Mouse (Mus musculus): ENCODE measurements around the gene Gtpbp8.

Gene Gtpbp8

DNA sequence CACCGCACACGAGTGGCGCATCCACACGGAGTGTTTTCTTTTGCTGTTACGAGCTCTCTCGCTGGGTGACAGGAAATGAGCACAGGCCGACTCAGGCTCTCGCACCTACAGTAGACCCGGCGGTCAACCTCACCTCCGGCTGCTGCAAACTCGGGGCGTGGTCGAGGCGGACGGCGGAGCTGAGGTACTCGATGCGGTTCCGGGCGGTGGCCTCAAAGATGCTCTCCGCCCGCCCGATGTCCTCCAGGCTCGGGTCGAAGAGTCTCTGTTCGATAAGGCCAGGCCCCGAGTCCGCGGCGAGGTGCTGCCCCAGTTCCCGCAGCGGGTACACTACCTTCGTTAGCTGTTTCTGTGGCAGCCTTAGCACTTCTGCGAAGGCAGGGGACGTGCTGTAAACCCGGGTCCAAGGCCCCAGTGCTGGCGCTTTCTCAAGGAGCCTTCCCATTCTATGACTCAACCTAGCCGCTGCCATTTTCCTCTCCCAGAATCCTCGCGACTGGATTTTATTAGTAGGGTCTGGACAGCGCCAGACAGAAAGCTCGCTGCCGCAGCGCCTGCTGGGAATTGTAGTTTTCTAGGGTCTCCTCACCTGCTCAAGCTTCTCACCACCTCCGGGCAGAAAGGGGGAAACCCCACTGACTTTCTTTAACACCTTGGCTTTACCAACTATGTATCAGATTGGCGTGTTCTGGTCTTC is at the start of gene Gtpbp8:
Gene Gtpbp8, minus strand, starts transcription at position 498 of the 697 bp plus-strand sequence.
- peak; percentile 86 to 89 for DNase-seq

GRCm38 (mm10) chr16:44794416-44794815 is 48.3 kb upstream of the Gtpbp8 start:
- DNase-seq, result no peak

DNA sequence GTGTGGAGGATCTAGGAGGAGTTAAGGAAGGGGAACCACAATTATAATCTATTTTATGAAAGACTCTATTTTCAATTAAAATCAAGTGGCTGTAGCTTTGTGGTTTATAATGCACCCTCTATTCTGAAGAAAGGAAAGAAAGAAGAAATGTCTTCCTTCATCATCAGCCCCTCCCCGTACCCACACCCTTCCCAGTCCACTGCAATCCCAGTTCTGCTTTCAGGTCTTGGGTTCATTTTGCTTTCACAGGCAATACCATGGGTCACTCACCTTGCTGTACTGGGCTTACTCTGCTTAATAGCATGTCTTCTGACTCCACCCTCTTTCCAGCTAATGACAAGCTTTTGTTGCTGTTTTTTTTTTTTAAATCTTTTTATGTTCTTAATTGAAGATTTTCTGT is 40.8 kb upstream of the Gtpbp8 start:
- DNase-seq, result no peak

- no peak for DNase-seq
Observed at GRCm38 (mm10) chr16:44780751-44781150, 34.6 kb upstream of the Gtpbp8 start.

GRCm38 (mm10) chr16:44779494-44779893 is 33.3 kb upstream of the Gtpbp8 start:
- no peak for DNase-seq

GRCm38 (mm10) chr16:44778538-44779147 is 32.5 kb upstream of the Gtpbp8 start:
- DNase-seq, result peak; percentile 24 to 52

- DNase-seq, result no peak
Observed at GRCm38 (mm10) chr16:44774201-44774600, 28.0 kb upstream of the Gtpbp8 start.

GRCm38 (mm10) chr16:44773673-44774072 is 27.5 kb upstream of the Gtpbp8 start:
- no peak for DNase-seq

DNA sequence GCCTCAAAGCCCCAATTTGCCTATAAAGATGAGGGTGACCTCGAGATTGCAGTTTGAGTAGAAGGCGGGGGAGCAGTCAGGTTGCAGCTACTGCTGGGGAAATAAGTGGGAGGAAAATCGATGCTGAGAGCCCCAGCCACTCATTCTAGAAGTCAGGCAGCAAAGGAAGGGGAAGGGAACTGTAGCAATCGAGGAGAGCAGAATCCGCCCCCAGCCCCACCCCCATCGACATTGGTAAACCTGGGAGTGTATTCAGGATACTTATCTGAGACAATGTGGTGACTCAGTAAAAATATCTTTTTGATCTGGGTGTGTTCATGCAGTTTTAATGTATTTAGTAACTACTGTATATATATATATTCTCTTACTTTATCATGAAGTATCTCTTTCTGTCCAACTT is 26.4 kb upstream of the Gtpbp8 start:
- DNase-seq, result no peak

- DNase-seq, result no peak
Observed at GRCm38 (mm10) chr16:44767967-44768366, 21.8 kb upstream of the Gtpbp8 start.

GRCm38 (mm10) chr16:44767506-44767905 is 21.3 kb upstream of the Gtpbp8 start:
- peak in 1 of 2 experiments; percentile 4 for DNase-seq

- DNase-seq, result no peak
Observed at GRCm38 (mm10) chr16:44766320-44766892, 20.2 kb upstream of the Gtpbp8 start.

DNA sequence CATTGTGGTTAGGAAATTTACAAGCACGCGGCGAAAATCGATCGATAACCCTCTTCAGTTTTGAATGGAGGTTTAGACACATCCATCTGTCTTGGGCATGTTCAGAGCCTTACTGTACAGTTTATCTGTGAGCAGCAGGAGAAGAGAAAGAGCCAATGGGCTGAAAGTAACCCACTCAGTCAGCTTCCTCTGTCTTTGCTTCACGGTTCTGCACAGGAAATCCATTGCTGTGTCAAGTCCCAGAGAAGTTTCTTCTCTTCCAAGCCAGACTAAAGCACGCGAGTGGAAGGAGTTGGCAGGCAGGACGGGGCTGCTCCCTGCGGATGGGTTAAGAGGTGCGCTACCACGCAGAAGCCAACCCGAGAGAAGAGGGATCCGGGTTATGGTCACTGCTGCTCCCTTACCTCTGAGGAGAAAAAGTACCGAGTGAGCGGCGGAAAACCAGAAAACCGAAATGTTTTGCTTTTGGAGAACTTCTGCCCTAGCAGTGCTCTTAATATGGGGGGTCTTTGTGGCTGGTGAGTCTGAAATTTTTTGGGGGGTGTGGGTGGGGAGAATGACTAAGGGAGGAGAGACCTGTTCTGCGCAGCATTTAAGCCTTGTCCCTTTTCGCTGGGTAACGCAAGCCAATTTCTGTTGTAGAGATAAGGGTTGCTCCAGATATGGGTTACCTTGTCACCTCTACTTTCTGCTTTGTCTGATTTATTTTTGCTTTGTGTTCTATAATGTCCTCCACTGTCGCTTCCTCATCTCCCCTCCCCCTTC is 19.6 kb upstream of the Gtpbp8 start, which contains the start of gene Cd200r1:
Gene Cd200r1, plus strand, starts transcription at position 182 of the 765 bp plus-strand sequence.
- DNase-seq, result no peak

GRCm38 (mm10) chr16:44761811-44762210 is 15.6 kb upstream of the Gtpbp8 start:
- DNase-seq, result no peak

- peak; percentile 9 to 20 for DNase-seq
Observed at GRCm38 (mm10) chr16:44757700-44758099, 11.5 kb upstream of the Gtpbp8 start.

GRCm38 (mm10) chr16:44748007-44748406 is 1.8 kb upstream of the Gtpbp8 start:
- no peak for DNase-seq

- DNase-seq, result no peak
Observed at GRCm38 (mm10) chr16:44745471-44745865, 695 bp downstream of the Gtpbp8 start.

DNA sequence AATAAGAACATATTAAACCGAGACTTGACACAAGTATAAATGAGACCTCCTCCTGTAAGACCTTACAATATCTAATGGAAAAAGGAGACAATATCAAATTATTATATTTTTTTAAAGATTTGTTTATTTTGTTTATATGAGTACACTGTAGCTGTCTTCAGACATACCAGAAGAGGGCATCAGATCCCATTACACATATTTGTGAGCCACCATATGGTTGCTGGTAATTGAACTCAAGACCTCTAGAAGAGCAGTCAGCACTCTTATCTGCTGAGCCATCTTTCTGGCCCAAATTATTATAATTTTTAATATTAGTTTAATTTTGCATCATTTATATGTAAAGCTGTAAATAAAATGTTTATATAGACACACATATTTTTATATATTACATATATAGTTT is 3.4 kb downstream of the Gtpbp8 start:
- DNase-seq, result no peak

- DNase-seq, result no peak
Observed at GRCm38 (mm10) chr16:44736118-44736517, 10.0 kb downstream of the Gtpbp8 start.

- no peak for DNase-seq
Observed at GRCm38 (mm10) chr16:44735676-44736075, 10.5 kb downstream of the Gtpbp8 start.

DNA sequence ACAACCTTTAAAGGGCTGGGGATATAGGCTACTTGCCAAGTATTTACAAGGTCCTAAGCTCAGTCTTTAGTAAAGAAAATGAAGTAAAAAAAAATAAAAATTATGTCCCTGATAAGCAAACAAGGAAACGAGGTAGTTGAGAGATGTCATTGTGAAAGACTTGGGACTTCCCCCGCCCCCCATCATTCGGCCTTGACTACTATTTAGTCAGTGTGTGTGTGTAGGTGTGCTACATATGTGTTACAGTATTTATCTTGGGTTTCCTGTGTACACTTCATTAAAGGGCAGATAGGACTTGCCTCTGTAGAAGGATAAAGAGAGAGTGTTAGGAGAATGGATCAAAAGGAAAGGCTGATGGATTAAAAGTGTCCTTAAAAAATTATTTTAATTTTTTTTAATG is 12.1 kb downstream of the Gtpbp8 start:
- no peak for DNase-seq

DNA sequence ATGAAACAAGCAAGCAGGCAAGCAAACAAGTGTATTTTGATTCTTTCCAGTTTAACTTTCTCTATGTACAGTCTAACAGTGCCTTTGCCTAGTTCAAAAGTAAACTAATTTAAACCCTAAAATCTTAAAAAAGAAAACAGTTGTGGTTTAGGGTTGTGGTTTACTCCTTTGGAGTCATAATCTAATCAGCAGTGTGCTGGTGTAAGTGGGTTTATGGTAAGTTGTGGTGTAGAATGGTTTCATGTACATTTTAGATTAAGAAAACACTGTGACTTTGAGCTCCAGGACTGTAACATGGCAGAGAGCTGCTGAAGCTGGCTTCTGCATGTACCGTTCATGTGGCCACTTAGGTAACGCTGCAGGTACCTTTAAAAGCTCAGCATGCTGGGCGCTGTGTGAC is 18.6 kb downstream of the Gtpbp8 start:
- no peak for DNase-seq

All from kidney, postnatal 4 days (tissue).